Mouse (Mus musculus): ENCODE measurements around the gene Sult6b1.

Gene Sult6b1

DNA sequence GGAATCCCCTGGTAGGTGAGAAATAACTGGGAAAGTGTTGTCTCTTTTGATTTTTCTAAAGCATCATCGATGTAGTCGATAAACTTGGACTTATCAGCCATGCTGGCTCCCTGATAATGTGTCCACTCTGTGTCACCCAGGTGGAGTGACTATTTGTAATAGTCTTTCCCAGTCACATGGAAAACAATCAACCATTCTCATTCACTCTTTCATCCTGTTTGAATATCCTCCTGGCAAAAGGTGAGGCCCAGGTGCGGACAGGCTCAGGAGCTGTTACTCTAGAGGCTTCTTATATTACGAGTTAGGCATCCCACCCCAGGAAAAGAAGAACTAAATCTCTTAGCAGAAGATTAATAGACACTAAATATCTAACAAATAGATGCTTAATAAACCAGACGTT lies at the start of gene Sult6b1:
Gene Sult6b1, minus strand, starts transcription at position 101 of the 400 bp plus-strand sequence.
- no peak for DNase-seq (ENCODE audit: low spot score)

GRCm38 (mm10) chr17:78953240-78953639 lies 46.4 kb upstream of the Sult6b1 start:
- DNase-seq (ENCODE audit: low spot score): no peak

DNA sequence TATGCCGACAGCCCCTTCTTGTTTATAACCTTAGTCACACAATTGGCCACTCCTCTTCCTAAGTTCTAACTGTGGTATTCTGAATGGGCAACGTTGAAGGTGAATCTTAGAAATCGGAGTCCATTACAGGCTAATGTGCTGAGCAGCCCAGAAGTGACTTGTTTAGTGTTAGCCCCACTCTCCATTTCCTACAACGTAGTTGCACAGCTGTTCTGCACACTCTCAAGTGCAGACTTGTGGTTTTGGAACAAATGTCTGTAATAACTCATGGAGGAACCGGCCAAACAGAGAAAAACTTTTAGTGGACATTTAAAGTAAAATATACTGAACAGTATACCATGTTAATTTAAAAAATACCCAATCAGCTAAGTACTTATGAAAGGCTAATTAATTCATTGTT lies 45.3 kb upstream of the Sult6b1 start:
- no peak for DNase-seq (ENCODE audit: low spot score)

GRCm38 (mm10) chr17:78951225-78951624 lies 44.4 kb upstream of the Sult6b1 start:
- no peak for DNase-seq (ENCODE audit: low spot score)

DNA sequence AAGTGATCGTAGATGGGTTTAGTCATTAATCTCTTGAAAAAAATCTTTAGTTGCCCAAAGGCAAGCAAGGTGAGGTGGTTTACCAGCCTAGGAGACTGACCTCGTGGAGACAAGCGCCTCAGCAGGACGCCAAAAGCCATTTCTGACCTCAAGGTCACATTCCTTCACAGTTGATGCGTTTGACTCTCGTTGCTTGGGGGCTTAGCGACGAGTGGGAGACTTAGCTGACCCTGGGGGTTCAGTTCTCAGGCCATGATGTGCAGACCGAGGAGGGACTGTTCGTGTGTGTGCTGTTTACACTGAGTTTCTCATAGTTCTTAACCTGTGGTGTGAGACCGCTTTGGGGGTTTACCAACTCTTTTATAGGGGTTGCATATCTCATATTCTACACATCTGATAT lies 35.8 kb upstream of the Sult6b1 start:
- no peak for DNase-seq (ENCODE audit: low spot score)

- DNase-seq (ENCODE audit: low spot score): no peak
These were observed 32.1 kb upstream of the Sult6b1 start for GRCm38 (mm10) chr17:78938927-78939326.

DNA sequence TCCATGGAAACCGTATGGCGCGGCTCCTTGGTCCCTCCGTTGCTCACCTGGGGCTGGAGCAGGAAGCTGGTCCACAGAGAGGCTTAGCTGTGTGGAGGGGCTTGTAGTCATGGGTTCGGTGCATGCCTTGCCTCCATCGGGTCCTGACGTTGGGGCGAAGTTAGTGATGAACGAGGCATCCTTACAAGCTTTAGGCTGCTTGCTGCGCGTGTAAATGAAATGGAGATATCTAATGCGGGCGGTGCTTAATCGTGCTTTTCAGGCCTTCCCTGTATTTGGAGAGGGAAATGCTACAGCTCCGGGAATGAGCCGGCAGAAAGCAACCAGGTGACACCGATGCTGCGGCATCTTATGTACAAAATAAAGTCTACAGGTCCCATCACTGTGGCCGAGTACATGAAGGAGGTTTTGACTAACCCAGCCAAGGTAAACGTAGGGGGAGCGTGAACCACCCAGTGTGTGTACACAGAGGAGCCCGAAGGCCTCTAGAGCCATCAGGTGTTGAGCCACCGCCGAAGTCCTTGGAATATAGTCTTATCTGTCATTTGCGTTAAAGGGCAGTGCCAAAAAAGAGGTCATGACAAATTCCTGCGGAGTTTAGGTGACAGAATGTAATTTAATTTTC lies 30.5 kb upstream of the Sult6b1 start:
- DNase-seq (ENCODE audit: low spot score): peak; percentile 18

DNA sequence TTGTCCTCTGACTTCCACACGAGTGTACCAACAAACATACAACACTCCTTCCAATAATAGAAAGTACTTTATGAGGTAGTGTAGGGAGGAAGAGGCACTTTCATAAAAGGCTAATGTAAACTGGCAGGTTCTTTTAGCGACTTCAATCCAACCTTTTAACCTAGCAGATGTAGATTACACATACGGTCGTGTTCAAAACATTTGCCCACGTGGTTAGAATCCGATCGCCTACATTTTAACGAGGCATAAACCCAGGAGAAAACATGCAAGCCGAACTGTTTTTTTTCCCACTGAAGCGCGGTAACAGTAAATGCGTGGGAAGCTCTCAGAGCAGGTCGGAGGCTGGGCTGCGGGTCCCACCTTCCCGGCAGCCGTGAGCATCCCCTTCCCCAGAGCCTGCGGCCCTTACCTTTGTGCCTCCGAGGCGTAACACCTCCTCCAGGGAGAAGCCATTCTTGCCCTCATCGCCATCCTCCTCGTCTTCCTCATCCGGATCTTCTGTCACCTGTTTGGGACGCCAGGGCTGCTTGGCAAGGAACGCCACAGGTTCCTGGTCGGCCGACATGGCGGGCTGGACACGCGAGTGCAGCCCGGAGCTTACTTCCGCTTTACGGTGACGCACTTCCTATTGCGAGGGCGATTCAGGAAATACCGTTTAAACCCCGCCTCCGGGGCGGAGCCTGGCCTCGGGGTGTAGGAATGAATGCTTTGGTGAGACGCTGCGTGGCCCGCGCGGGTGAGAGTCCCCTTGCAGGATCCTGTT lies 29.9 kb upstream of the Sult6b1 start, which contains the start of the genes Cebpz and Ndufaf7:
Gene Cebpz, minus strand, starts transcription at position 601 of the 763 bp plus-strand sequence.
Gene Ndufaf7, plus strand, starts transcription at position 671 of the 763 bp plus-strand sequence.
- DNase-seq (ENCODE audit: low spot score): peak; percentile 97

GRCm38 (mm10) chr17:78935857-78936256 lies 29.1 kb upstream of the Sult6b1 start:
- DNase-seq (ENCODE audit: low spot score): no peak

- no peak for DNase-seq (ENCODE audit: low spot score)
These were observed 10.9 kb upstream of the Sult6b1 start for GRCm38 (mm10) chr17:78917696-78918095.

- DNase-seq (ENCODE audit: low spot score): no peak
These were observed 10.1 kb upstream of the Sult6b1 start for GRCm38 (mm10) chr17:78916899-78917298.

- DNase-seq (ENCODE audit: low spot score): peak; percentile 86
These were observed 9.6 kb upstream of the Sult6b1 start, which contains the start of gene Cebpzos for GRCm38 (mm10) chr17:78916369-78916813. TSS of gene Cebpzos (plus strand) at chr17:78916500.

DNA sequence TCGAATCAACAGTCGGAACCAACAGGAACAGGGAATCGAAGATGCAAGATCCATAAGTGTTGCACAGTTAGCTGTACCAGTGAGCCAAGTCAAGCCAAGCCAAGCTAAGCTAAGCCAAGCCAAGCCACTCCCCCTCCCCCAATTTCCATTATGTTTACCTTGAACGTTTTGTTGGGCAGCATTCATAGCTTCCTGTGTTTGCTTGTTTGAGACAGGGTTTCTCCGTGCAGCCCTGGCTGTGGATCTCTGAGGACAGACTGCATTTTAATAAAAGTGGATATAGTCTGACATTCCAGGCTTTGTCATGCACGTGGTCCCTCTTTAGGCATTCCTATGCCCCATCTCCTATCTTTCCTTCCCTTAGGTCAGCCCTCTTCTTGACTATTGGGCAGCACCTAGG lies 9.0 kb upstream of the Sult6b1 start:
- DNase-seq (ENCODE audit: low spot score): no peak

- no peak for DNase-seq (ENCODE audit: low spot score)
These were observed 7.1 kb upstream of the Sult6b1 start for GRCm38 (mm10) chr17:78913921-78914320.

DNA sequence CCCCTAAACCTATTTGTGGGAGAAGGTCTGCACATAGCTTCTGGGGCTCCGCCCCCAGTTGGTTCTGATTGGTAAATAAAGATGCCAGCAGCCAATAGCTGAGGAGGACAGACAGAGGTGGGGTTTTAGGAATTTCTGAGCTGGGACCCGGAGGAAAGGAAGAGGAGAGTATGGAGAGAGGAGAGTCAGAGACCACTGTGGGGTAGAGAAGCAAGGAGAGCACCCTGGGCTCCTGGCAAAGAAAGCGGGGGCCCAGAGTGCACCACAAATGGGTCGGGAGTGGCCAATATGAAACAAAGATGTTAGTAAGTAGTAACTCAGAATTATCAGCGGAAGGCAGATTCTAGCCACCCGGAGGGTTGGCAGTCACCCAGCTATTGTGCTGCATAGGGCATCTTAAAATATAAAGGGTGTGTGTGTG lies 6.1 kb upstream of the Sult6b1 start:
- DNase-seq (ENCODE audit: low spot score): peak; percentile 23

GRCm38 (mm10) chr17:78909374-78909773 lies 2.6 kb upstream of the Sult6b1 start:
- no peak for DNase-seq (ENCODE audit: low spot score)

- no peak for DNase-seq (ENCODE audit: low spot score)
These were observed 3.6 kb downstream of the Sult6b1 start for GRCm38 (mm10) chr17:78903158-78903557.

GRCm38 (mm10) chr17:78895394-78895793 lies 11.4 kb downstream of the Sult6b1 start:
- DNase-seq (ENCODE audit: low spot score): peak; percentile 31

- DNase-seq (ENCODE audit: low spot score): no peak
These were observed 11.8 kb downstream of the Sult6b1 start for GRCm38 (mm10) chr17:78894991-78895390.

DNA sequence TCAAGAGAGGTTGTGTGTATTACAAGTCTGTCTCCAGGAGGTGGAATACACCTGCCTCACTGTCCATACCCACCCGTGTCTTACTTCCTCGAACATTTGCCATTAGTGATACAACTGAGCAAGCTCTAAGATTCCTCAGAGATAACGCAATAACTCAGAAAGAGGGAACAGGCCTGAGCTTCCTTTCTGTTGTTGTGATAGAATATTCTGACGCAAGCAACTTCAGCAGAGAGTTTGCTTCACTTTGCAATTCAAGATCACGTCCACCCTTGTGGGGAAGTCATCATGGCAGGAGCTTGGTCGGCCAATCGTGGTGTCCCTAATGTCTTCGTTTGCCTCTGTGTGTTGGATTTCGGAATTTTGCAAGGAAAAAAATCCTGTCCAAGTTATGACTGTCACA lies 15.8 kb downstream of the Sult6b1 start:
- DNase-seq (ENCODE audit: low spot score): no peak

GRCm38 (mm10) chr17:78889184-78889583 lies 17.6 kb downstream of the Sult6b1 start:
- DNase-seq (ENCODE audit: low spot score): no peak

DNA sequence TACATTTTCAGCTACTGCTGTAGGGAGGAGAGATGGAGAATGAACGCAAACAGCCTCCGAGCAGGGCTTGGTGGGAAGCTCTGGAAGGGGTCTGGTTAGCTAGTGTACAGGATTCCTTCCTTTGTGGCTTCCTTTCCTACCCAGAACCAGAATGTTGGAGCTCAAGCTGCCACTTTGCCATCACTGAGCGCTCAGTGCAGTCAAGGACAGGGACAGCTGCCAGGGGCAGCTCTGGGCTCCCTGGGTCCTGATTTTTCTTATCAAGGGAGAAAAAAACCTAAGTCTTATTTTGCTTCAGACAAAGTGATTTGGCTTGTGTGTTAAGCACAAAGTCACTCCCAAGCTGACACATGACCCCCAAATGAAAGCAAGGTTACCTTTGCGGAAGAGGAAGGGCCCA lies 18.2 kb downstream of the Sult6b1 start:
- no peak for DNase-seq (ENCODE audit: low spot score)
